Mouse (Mus musculus): ENCODE measurements around the gene Acot6.
"Not testable (repeated sequence)": the region's sequence is repeated elsewhere in the genome, so short reads cannot be mapped to it uniquely, and the experiment has no call there.

DNA sequence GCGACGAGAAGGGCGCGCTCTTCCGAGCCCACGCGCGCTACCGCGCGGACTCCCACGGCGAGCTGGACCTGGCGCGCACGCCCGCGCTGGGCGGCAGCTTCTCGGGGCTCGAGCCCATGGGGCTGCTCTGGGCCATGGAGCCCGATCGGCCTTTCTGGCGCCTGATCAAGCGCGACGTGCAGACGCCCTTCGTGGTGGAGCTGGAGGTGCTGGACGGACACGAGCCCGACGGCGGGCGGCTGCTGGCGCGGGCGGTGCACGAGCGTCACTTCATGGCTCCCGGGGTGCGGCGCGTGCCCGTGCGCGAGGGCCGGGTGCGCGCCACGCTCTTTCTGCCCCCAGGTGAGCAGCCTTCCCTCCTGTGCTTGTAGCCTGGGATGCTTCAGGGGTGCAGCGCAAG lies 30.9 kb upstream of the Acot6 start:
- TF ChIP-seq POLR2A, CTCF (IDR thresholded peaks at IDR 0.05; ENCODE audit: insufficient read depth, low read depth, low read length): not testable (repeated sequence)
